In genomic region chr2:73150526-73150925, GRCm38 (mm10) we compare ENCODE assay signal across 16 mouse cellular contexts.
DNase-seq lines count a peak whose midpoint lies in the region; ATAC-seq and TF ChIP-seq lines count a peak whose summit lies in the region.
"Had no signal": no experiment of that assay in that cellular context is flagged by ENCODE, and none has a peak within 500 bp of the region (broad histone marks: within the 10 kb centered on the region; RNA-seq: fewer than 3 reads in every experiment).

No protein-coding gene starts in this region.

- ATAC-seq in forebrain, embryonic 14.5 days = no peak
- ATAC-seq in forebrain, embryonic 11.5 days (replicated peaks; ENCODE audit: low FRiP score) = no peak
- no peak for ATAC-seq in hindbrain, postnatal 0 days
- ATAC-seq in hindbrain, embryonic 11.5 days (ENCODE audit: low FRiP score) = no peak
- ATAC-seq in midbrain, postnatal 0 days (ENCODE audit: low FRiP score) = no peak
- no peak for ATAC-seq in midbrain, embryonic 16.5 days
- ATAC-seq: midbrain, embryonic 15.5 days had no signal

- no peaks in the 10 kb centered on the region for H3K27me3 ChIP-seq in forebrain, embryonic 14.5 days (replicated peaks; ENCODE audit: control insufficient read depth, insufficient read depth, low read length)
- H3K27me3 ChIP-seq in forebrain, embryonic 11.5 days (ENCODE audit: control insufficient read depth, insufficient read depth, low read length) = no peaks in the 10 kb centered on the region; the same call in 1 of the 2 replicates
- H3K27me3 ChIP-seq in hindbrain, postnatal 0 days (ENCODE audit: insufficient read depth, low read length) = no peaks in the 10 kb centered on the region
- no peaks in the 10 kb centered on the region for H3K27me3 ChIP-seq in hindbrain, embryonic 11.5 days (ENCODE audit: control insufficient read depth, insufficient read depth, low read length)
- H3K27me3 ChIP-seq in midbrain, postnatal 0 days (ENCODE audit: insufficient read depth, low read length) = no peaks in the 10 kb centered on the region
- no peaks in the 10 kb centered on the region for H3K27me3 ChIP-seq in midbrain, embryonic 16.5 days (ENCODE audit: control insufficient read depth, insufficient read depth, low read depth, low read length)
- H3K27me3 ChIP-seq: embryonic facial prominence, embryonic 15.5 days; liver, embryonic 13.5 days; midbrain, embryonic 15.5 days had no signal

- no peak overlapping the region for H3K4me3 ChIP-seq in forebrain, embryonic 14.5 days (ENCODE audit: low read depth, low read length)
- no peak overlapping the region for H3K4me3 ChIP-seq in forebrain, embryonic 11.5 days (ENCODE audit: low read depth, low read length)
- H3K4me3 ChIP-seq in hindbrain, postnatal 0 days (ENCODE audit: low read length) = no peak overlapping the region
- H3K4me3 ChIP-seq in hindbrain, embryonic 11.5 days (ENCODE audit: low read depth, low read length) = no peak overlapping the region
- H3K4me3 ChIP-seq in midbrain, postnatal 0 days (ENCODE audit: low read depth, low read length) = no peak overlapping the region
- H3K4me3 ChIP-seq in midbrain, embryonic 16.5 days (ENCODE audit: low read depth, low read length) = no peak overlapping the region
- H3K4me3 ChIP-seq: embryonic facial prominence, embryonic 15.5 days; forebrain, embryonic 10.5 days; liver, embryonic 13.5 days; midbrain, embryonic 15.5 days had no signal

- no peak overlapping the region for H3K27ac ChIP-seq in forebrain, embryonic 14.5 days (ENCODE audit: low read depth, low read length)
- no peak overlapping the region for H3K27ac ChIP-seq in forebrain, embryonic 11.5 days (ENCODE audit: low read depth, low read length)
- no peak overlapping the region for H3K27ac ChIP-seq in hindbrain, postnatal 0 days
- H3K27ac ChIP-seq in hindbrain, embryonic 11.5 days (ENCODE audit: low read depth, low read length) = no peak overlapping the region
- H3K27ac ChIP-seq in midbrain, postnatal 0 days (ENCODE audit: low read depth, low read length) = no peak overlapping the region
- no peak overlapping the region for H3K27ac ChIP-seq in midbrain, embryonic 16.5 days (ENCODE audit: low read length)
- H3K27ac ChIP-seq: embryonic facial prominence, embryonic 15.5 days; forebrain, embryonic 10.5 days; liver, embryonic 13.5 days; midbrain, embryonic 15.5 days had no signal

- H3K9me3 ChIP-seq in forebrain, embryonic 14.5 days (replicated peaks; ENCODE audit: control insufficient read depth, low read length) = no peaks in the 10 kb centered on the region
- H3K9me3 ChIP-seq in forebrain, embryonic 11.5 days (ENCODE audit: control insufficient read depth, low read length) = no peaks in the 10 kb centered on the region
- no peaks in the 10 kb centered on the region for H3K9me3 ChIP-seq in hindbrain, postnatal 0 days (ENCODE audit: low read length)
- H3K9me3 ChIP-seq in hindbrain, embryonic 11.5 days (ENCODE audit: control insufficient read depth, low read length) = no peaks in the 10 kb centered on the region
- H3K9me3 ChIP-seq in midbrain, postnatal 0 days (ENCODE audit: low read length) = no peaks in the 10 kb centered on the region
- no peaks in the 10 kb centered on the region for H3K9me3 ChIP-seq in midbrain, embryonic 16.5 days (replicated peaks; ENCODE audit: control insufficient read depth, low read length, poor library complexity, severe bottlenecking)
- H3K9me3 ChIP-seq: embryonic facial prominence, embryonic 15.5 days; forebrain, embryonic 10.5 days; liver, embryonic 13.5 days; midbrain, embryonic 15.5 days had no signal

- no peak overlapping the region for H3K9ac ChIP-seq in forebrain, embryonic 14.5 days (ENCODE audit: low read length)
- no peak overlapping the region for H3K9ac ChIP-seq in forebrain, embryonic 11.5 days (ENCODE audit: low read length)
- no peak overlapping the region for H3K9ac ChIP-seq in hindbrain, postnatal 0 days (replicated peaks; ENCODE audit: low read length)
- no peak overlapping the region for H3K9ac ChIP-seq in hindbrain, embryonic 11.5 days (ENCODE audit: low read depth, low read length)
- H3K9ac ChIP-seq in midbrain, postnatal 0 days (replicated peaks; ENCODE audit: low read length, poor library complexity, severe bottlenecking) = no peak overlapping the region
- H3K9ac ChIP-seq in midbrain, embryonic 16.5 days (ENCODE audit: low read depth, low read length) = no peak overlapping the region
- H3K9ac ChIP-seq: embryonic facial prominence, embryonic 15.5 days; liver, embryonic 13.5 days; midbrain, embryonic 15.5 days had no signal

- 0 out of 2 replicates have a peak, but pooled peaks cover 7% of the 10 kb centered on the region for H3K36me3 ChIP-seq in forebrain, embryonic 14.5 days (ENCODE audit: control insufficient read depth, insufficient read depth, low read length)
- H3K36me3 ChIP-seq in forebrain, embryonic 11.5 days (ENCODE audit: control insufficient read depth, insufficient read depth, low read length) = no peaks in the 10 kb centered on the region
- H3K36me3 ChIP-seq in hindbrain, postnatal 0 days (ENCODE audit: insufficient read depth, low read length) = peaks cover 4% of the 10 kb centered on the region; the same call in 1 of the 2 replicates
- 0 out of 2 replicates have a peak, but pooled peaks cover 2% of the 10 kb centered on the region for H3K36me3 ChIP-seq in hindbrain, embryonic 11.5 days (ENCODE audit: control insufficient read depth, insufficient read depth, low read length)
- H3K36me3 ChIP-seq in midbrain, postnatal 0 days (ENCODE audit: insufficient read depth, low read length) = peaks cover 3% of the 10 kb centered on the region; the same call in 1 of the 2 replicates
- no peaks in the 10 kb centered on the region for H3K36me3 ChIP-seq in midbrain, embryonic 16.5 days (ENCODE audit: control insufficient read depth, insufficient read depth, low read length)

- 46% methylated on average over 3 of the region's 3 CpGs for WGBS in forebrain, embryonic 14.5 days
- 94% methylated on average over 3 of the region's 3 CpGs for WGBS in forebrain, embryonic 11.5 days
- WGBS in hindbrain, postnatal 0 days = 42% methylated on average over 3 of the region's 3 CpGs
- WGBS in hindbrain, embryonic 11.5 days = 85% methylated on average over 3 of the region's 3 CpGs
- 60% methylated on average over 3 of the region's 3 CpGs for WGBS in midbrain, postnatal 0 days
- WGBS in midbrain, embryonic 16.5 days = 67% methylated on average over 3 of the region's 3 CpGs

- no peak overlapping the region for H3K4me2 ChIP-seq in forebrain, embryonic 14.5 days (ENCODE audit: low read length)
- H3K4me2 ChIP-seq in forebrain, embryonic 11.5 days (ENCODE audit: low read depth, low read length, severe bottlenecking) = no peak overlapping the region
- H3K4me2 ChIP-seq in hindbrain, postnatal 0 days (ENCODE audit: low read depth, low read length) = no peak overlapping the region
- H3K4me2 ChIP-seq in hindbrain, embryonic 11.5 days (replicated peaks; ENCODE audit: low read depth, low read length) = no peak overlapping the region
- no peak overlapping the region for H3K4me2 ChIP-seq in midbrain, postnatal 0 days (ENCODE audit: low read depth, low read length, poor library complexity, severe bottlenecking)
- no peak overlapping the region for H3K4me2 ChIP-seq in midbrain, embryonic 16.5 days (ENCODE audit: low read length)
- H3K4me2 ChIP-seq: embryonic facial prominence, embryonic 15.5 days; liver, embryonic 13.5 days; midbrain, embryonic 15.5 days had no signal

- TF ChIP-seq CTCF in hindbrain, postnatal 0 days (IDR thresholded peaks at IDR 0.05; ENCODE audit: low read depth) = no peak
- TF ChIP-seq CTCF in midbrain, postnatal 0 days (IDR thresholded peaks at IDR 0.05) = no peak

- no peaks in the 10 kb centered on the region for H3K4me1 ChIP-seq in forebrain, embryonic 14.5 days (ENCODE audit: control insufficient read depth, insufficient read depth, low read length)
- no peaks in the 10 kb centered on the region for H3K4me1 ChIP-seq in forebrain, embryonic 11.5 days (replicated peaks; ENCODE audit: control insufficient read depth, insufficient read depth, low read length)
- no peaks in the 10 kb centered on the region for H3K4me1 ChIP-seq in hindbrain, postnatal 0 days (ENCODE audit: insufficient read depth, low read length)
- no peaks in the 10 kb centered on the region for H3K4me1 ChIP-seq in hindbrain, embryonic 11.5 days (replicated peaks; ENCODE audit: control insufficient read depth, insufficient read depth, low read length)
- no peaks in the 10 kb centered on the region for H3K4me1 ChIP-seq in midbrain, postnatal 0 days (ENCODE audit: insufficient read depth, low read length)
- no peaks in the 10 kb centered on the region for H3K4me1 ChIP-seq in midbrain, embryonic 16.5 days (ENCODE audit: control insufficient read depth, insufficient read depth, low read length)
- H3K4me1 ChIP-seq: embryonic facial prominence, embryonic 15.5 days; liver, embryonic 13.5 days; midbrain, embryonic 15.5 days had no signal

- peak; percentile 64 for DNase-seq in forebrain, embryonic 14.5 days (ENCODE audit: low spot score)
- no peak for DNase-seq in forebrain, embryonic 11.5 days (ENCODE audit: low spot score)
- DNase-seq in hindbrain, postnatal 0 days (ENCODE audit: low spot score) = peak; percentile 42
- DNase-seq in hindbrain, embryonic 11.5 days (ENCODE audit: low spot score) = no peak
- peak; percentile 36 for DNase-seq in midbrain, postnatal 0 days (ENCODE audit: low spot score)
- peak; percentile 73 for DNase-seq in brain, adult 2 months (ENCODE audit: low read depth, low spot score)
- no peak for DNase-seq in kidney, postnatal 36 days
- DNase-seq: adrenal gland, postnatal 36 days; kidney, adult 18-20 months; kidney, postnatal 25 days; layer of hippocampus, adult 9-11 months; liver, embryonic 13.5 days had no signal

Comparison
In these comparisons a context has a peak if more than half of its experiments do, and no peak if none do; other contexts are left out.
1. DNase-seq: peak in forebrain, embryonic 14.5 days (single experiment), hindbrain, postnatal 0 days (single experiment), midbrain, postnatal 0 days (single experiment) and brain, adult 2 months (single experiment); none in forebrain, embryonic 11.5 days (single experiment), hindbrain, embryonic 11.5 days (single experiment) and kidney, postnatal 36 days (0 of 2).